Mouse (Mus musculus) stomach, postnatal 0 days (tissue): ENCODE measurements around the gene G430095P16Rik.

ENCODE experiments used
- CTCF ChIP-seq: IDR thresholded peaks from 2 replicates; pipeline ENCODE4 v1.5.1; 2016; ENCODE audit warnings: antibody characterized with exemption, low read depth, mild to moderate bottlenecking, moderate library complexity
- EP300 ChIP-seq: optimal IDR thresholded peaks from 2 replicates; pipeline ENCODE3; 2016; ENCODE audit warnings: antibody characterized with exemption

DNA sequence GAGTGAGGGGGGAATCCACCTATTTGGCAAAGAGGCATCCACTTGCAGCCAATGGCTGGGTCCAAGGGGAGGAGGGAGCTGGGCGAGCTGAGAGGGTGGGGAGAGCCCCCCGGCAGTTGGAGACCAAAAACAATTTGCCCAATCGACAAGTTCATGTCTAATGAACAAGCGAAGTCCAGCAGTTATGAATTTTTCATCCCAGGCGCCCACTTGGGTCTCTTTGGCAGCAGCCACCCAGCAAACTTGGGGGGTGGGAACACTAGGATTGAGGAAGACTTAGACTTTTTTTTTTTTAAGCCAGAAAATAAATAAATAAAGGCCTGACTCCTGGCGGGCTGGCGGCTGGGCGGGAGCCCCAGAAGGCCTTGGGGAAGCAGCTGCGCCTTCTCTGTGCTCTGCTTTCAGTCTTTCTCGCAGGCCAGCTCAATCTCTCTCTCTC, 51.7 kb downstream of the G430095P16Rik start:
- TF ChIP-seq EP300 (no peak), CTCF (no peak)
